Mouse (Mus musculus) brain, embryonic 14.5 days (tissue): ENCODE results near the gene Tmem150b.

Experiments used
- CTCF ChIP-seq: fragments of 200-500 bp; IDR thresholded peaks from 2 replicates; pipeline ENCODE4 v1.5.1; 2012; ENCODE audit warnings: inconsistent platforms, mild to moderate bottlenecking, moderate library complexity, borderline replicate concordance; ENCODE audit not compliant: insufficient read depth, insufficient read length; ENCODE audit errors: extremely low read depth
- POLR2A ChIP-seq: fragments of 200-500 bp; IDR thresholded peaks from 2 replicates; pipeline ENCODE4 v1.6.1; 2012; ENCODE audit warnings: mild to moderate bottlenecking, inconsistent platforms, borderline replicate concordance; ENCODE audit not compliant: poor library complexity, insufficient read depth, insufficient read length, severe bottlenecking; ENCODE audit errors: extremely low read depth

DNA sequence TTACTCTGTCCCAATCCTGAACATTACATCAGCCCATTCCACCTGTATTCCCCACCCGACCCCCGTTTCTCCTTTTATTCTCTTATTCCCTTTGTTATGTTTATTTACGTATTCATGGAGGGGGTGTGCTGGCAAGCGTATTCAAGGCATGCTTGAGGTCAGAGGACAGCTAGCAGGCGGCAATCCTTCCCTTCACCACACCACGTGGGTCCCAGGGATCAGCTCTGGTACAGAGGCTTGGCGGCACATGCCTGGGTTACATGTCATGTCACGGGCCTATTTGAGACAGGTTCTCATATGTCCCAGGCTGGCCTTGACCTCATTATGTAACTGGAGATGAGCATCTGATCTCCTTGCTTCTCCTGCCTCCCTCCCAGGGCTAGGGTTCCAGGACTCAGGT is 22.7 kb downstream of the Tmem150b start:
- TF ChIP-seq POLR2A (no peak), CTCF (no peak)
